Mouse (Mus musculus) brain, embryonic 14.5 days (tissue): Measurements from ENCODE around the gene Tulp4.

Source experiments
- CTCF ChIP-seq: fragments of 200-500 bp; IDR thresholded peaks from 2 replicates; pipeline ENCODE4 v1.5.1; 2012; ENCODE audit warnings: inconsistent platforms, mild to moderate bottlenecking, moderate library complexity, borderline replicate concordance; ENCODE audit not compliant: insufficient read depth, insufficient read length; ENCODE audit errors: extremely low read depth
- POLR2A ChIP-seq: fragments of 200-500 bp; IDR thresholded peaks from 2 replicates; pipeline ENCODE4 v1.6.1; 2012; ENCODE audit warnings: mild to moderate bottlenecking, inconsistent platforms, borderline replicate concordance; ENCODE audit not compliant: poor library complexity, insufficient read depth, insufficient read length, severe bottlenecking; ENCODE audit errors: extremely low read depth

DNA sequence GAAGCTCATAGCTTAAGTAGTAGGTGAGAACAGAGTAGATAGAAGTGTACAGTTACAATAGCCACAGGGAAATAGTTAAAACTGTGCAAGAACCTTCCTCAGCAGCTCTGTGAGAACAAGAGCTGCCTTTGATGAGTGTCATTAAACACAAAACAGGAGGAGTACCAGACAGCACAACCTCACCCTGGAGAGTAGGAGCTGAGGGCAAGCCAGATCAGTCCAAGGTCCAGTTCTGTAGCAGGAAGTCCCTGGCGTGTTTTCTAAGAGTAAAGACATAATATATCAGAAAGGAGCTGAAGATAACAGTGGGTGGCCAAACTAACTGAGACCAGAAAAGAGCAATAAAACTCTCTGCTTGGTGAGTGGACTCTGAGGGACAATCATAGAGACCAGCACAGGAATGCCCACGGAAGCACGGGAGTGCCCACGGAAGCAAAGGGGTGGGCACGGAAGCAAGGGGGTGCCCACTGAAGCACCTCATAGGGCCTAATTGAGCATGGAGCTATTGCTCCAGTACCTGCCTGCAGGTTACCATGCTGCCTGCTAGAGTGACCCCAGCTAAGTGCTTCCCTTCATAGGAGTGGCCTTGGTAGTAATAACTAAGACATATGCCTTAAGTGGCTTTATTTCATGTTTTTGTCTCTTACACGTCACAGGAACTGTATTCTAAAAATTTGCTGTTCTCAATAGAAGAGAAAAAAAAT lies 72.5 kb downstream of the Tulp4 start:
- TF ChIP-seq CTCF, result no peak
- no peak for TF ChIP-seq POLR2A
